Mouse (Mus musculus) embryonic fibroblast, embryonic 13.5 days (primary cell): ENCODE results near the gene Zic2.

Experiments used
- CTCF ChIP-seq: IDR thresholded peaks from 2 replicates; pipeline ENCODE4 v1.5.1; 2011; ENCODE audit warnings: mild to moderate bottlenecking, control low read depth, low read length, moderate library complexity, borderline replicate concordance; ENCODE audit not compliant: insufficient read depth
- POLR2A ChIP-seq: IDR thresholded peaks from 2 replicates; pipeline ENCODE4 v1.6.1; 2011; ENCODE audit warnings: low read depth, mild to moderate bottlenecking, control low read depth, low read length, moderate library complexity

DNA sequence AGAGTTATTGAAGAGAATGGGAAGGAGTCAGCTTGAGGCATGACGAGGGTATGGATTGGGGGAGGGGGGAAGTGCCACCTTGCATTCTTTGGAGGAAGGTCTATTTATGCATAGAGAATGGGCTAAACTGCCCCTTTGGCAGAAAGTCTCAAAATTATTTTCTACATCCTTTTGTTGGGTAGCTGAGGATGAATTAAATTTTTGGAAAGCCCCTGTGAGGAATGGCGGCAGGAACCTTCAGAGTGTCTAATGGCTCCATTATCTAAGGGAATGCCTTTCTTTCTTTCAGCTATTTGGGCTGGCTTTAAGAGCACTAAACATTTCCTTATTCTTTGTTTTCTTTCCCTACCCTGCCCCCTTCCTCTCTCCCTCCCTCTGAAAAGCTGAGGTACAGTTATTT is 5.1 kb downstream of the Zic2 start:
- TF ChIP-seq POLR2A (no peak), CTCF (no peak)
